Mouse (Mus musculus) ES-Bruce4 (cell line): Measurements from ENCODE around the gene Lemd1.

Experiments
- CTCF ChIP-seq: IDR thresholded peaks from one replicate; pipeline ENCODE4 v1.8.1; 2011; ENCODE audit warnings: low read depth, low read length
- POLR2A ChIP-seq: IDR thresholded peaks from one replicate; pipeline ENCODE4 v1.8.1; 2011; ENCODE audit warnings: low read length; ENCODE audit not compliant: insufficient read depth

DNA sequence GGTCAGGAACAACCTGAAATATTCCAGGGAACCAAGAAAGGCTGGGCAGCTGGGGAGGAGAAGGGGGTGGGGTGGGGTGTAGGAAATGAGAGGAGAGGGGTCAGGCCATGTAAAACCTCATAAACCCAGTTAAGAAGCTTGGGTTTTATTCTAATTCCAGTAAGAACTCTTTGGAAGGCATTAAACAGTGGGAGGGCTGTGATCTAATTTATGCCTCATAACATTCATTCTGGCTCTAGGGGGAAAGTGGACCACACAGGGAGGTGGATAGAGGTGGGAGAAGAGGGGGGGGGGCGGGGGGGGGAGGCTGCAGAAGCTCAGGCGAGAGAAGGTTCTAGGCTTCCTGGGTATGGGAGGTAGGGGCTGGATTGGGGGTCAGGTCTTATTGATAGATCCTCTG is 19.6 kb upstream of the Lemd1 start:
- TF ChIP-seq POLR2A (no peak), CTCF (no peak)
